Mouse (Mus musculus) testis, adult 2 months (tissue): ENCODE measurements around the gene Elmo1. TPM values are rescaled to one million over a fixed set of nuclear protein-coding genes. Genes with fewer than 3 reads are reported as not detected.

Experiments used
- H3K27ac ChIP-seq: fragments of 200-500 bp; 2 replicates; pipeline ENCODE4 v1.5.1; 2012; ENCODE audit warnings: low read depth, low read length; ENCODE audit not compliant: control insufficient read depth, insufficient read depth
- H3K27me3 ChIP-seq: fragments of 200-500 bp; 2 replicates; pipeline ENCODE4 v1.6.1; 2012; ENCODE audit warnings: mild to moderate bottlenecking, low read length, moderate library complexity; ENCODE audit not compliant: control insufficient read depth, insufficient read depth
- H3K36me3 ChIP-seq: fragments of 200-500 bp; 2 replicates; pipeline ENCODE4 v1.6.1; 2012; ENCODE audit warnings: mild to moderate bottlenecking, low read length; ENCODE audit not compliant: control insufficient read depth, insufficient read depth
- H3K4me1 ChIP-seq: fragments of 200-500 bp; 2 replicates; pipeline ENCODE4 v1.6.1; 2012; ENCODE audit warnings: low read length; ENCODE audit not compliant: control insufficient read depth, insufficient read depth
- H3K4me3 ChIP-seq: fragments of 200-500 bp; 2 replicates; pipeline ENCODE4 v1.5.1; 2012; ENCODE audit warnings: low read depth, mild to moderate bottlenecking, low read length, moderate library complexity, mixed read lengths; ENCODE audit not compliant: control insufficient read depth
- CTCF ChIP-seq: fragments of 200-500 bp; IDR thresholded peaks from 2 replicates; pipeline ENCODE4 v1.5.1; 2012; ENCODE audit warnings: low read depth, mild to moderate bottlenecking, inconsistent platforms, low read length, moderate library complexity; ENCODE audit not compliant: control insufficient read depth, insufficient read depth, insufficient replicate concordance
- POLR2A ChIP-seq: fragments of 200-500 bp; IDR thresholded peaks from 2 replicates; pipeline ENCODE4 v1.6.1; 2012; ENCODE audit warnings: low read depth, mild to moderate bottlenecking, inconsistent platforms, low read length, moderate library complexity; ENCODE audit not compliant: control insufficient read depth
- polyA plus RNA-seq: library from polyadenylated mRNA; depleted of rRNA; stranded (reverse); fragments of >200 nt; gene quantifications from 2 replicates; pipeline ENCODE4 v1.2.3, GENCODE M21; 2012

Gene Elmo1
- polyA plus RNA-seq, 1 experiment: 17.9 TPM

- TF ChIP-seq CTCF: no peak
- no peak for TF ChIP-seq POLR2A
- no peak overlapping the region for H3K27ac ChIP-seq
- H3K4me3 ChIP-seq: no peak overlapping the region
- H3K27me3 ChIP-seq: no peaks in the 10 kb centered on the region
- H3K4me1 ChIP-seq: no peaks in the 10 kb centered on the region
- no peaks in the 10 kb centered on the region for H3K36me3 ChIP-seq
Measured at GRCm38 (mm10) chr13:20472891-20473539, 382.6 kb downstream of the Elmo1 start.

DNA sequence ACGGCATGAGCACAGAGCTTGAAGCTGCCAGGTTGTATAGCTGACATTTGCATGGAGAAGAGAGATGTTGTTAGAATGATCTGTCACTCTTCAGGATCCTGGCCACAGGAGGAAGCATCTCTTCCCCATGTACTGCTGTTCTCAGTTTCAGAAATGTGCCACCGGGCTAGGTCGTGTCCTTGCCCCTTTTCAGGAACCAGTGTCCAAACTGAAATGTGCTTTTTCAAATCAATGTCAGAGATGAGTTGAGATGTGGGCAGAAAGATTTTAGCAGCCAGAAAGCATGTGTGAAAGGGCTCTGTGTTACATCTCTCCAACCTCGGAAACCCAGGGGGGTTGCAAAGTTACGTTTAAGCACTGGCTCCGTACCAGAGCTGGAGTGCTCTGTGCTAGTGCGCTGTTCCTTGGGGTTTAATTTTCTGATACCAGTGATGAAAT, 383.3 kb downstream of the Elmo1 start:
- Histone ChIP-seq H3K27me3 (no peaks in the 10 kb centered on the region), H3K4me1 (no peaks in the 10 kb centered on the region), H3K36me3 (no peaks in the 10 kb centered on the region), H3K27ac (no peak overlapping the region), H3K4me3 (no peak overlapping the region)
- no peak for TF ChIP-seq POLR2A
- TF ChIP-seq CTCF: no peak

- no peak overlapping the region for H3K4me3 ChIP-seq
- no peaks in the 10 kb centered on the region for H3K27me3 ChIP-seq
- no peak overlapping the region for H3K27ac ChIP-seq
- H3K4me1 ChIP-seq: no peaks in the 10 kb centered on the region
- H3K36me3 ChIP-seq: no peaks in the 10 kb centered on the region
- TF ChIP-seq POLR2A (no peak), CTCF (no peak)
Measured at GRCm38 (mm10) chr13:20474600-20474999, 384.2 kb downstream of the Elmo1 start.

DNA sequence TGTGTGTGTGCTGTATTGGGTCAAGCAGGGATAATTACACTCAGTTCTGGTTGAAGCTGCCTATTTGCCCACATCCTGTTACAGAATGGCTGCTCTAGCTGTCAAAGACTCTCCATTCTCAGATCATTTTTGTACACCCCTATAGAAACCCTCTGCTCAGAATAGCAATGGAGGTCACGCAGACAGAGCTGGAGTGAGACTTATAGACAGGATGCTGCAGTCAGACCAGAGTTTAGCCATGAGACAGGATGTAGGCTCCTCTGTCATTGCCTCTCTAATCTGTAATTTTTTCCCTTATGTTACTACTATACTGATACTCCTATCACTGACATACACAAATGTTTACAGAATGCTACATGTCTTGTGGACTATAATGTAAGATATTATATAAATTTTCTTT, 391.4 kb downstream of the Elmo1 start:
- no peaks in the 10 kb centered on the region for H3K36me3 ChIP-seq
- no peak overlapping the region for H3K4me3 ChIP-seq
- no peak overlapping the region for H3K27ac ChIP-seq
- no peaks in the 10 kb centered on the region for H3K4me1 ChIP-seq
- no peaks in the 10 kb centered on the region for H3K27me3 ChIP-seq
- TF ChIP-seq POLR2A (no peak), CTCF (no peak)

GRCm38 (mm10) chr13:20489110-20489509, 398.7 kb downstream of the Elmo1 start:
- H3K36me3 ChIP-seq: no peaks in the 10 kb centered on the region
- H3K4me1 ChIP-seq: no peaks in the 10 kb centered on the region
- no peak for TF ChIP-seq POLR2A
- TF ChIP-seq CTCF: no peak

GRCm38 (mm10) chr13:20489698-20490417, 399.5 kb downstream of the Elmo1 start:
- Histone ChIP-seq H3K27me3 (no peaks in the 10 kb centered on the region), H3K4me1 (no peaks in the 10 kb centered on the region), H3K4me3 (no peak overlapping the region), H3K27ac (no peak overlapping the region), H3K36me3 (no peaks in the 10 kb centered on the region)
- no peak for TF ChIP-seq CTCF
- TF ChIP-seq POLR2A: no peak

More at GRCm38 (mm10) chr13:20489110-20489509, 398.7 kb downstream of the Elmo1 start:
- Histone ChIP-seq H3K27me3 (no peaks in the 10 kb centered on the region), H3K27ac (no peak overlapping the region), H3K4me3 (no peak overlapping the region)

- Histone ChIP-seq H3K4me3 (no peak overlapping the region), H3K36me3 (no peaks in the 10 kb centered on the region), H3K27me3 (no peaks in the 10 kb centered on the region), H3K4me1 (no peaks in the 10 kb centered on the region), H3K27ac (no peak overlapping the region)
- no peak for TF ChIP-seq CTCF
- no peak for TF ChIP-seq POLR2A
Measured at GRCm38 (mm10) chr13:20490860-20491594, 400.6 kb downstream of the Elmo1 start.
